Mouse (Mus musculus) left cerebral cortex, adult 18-20 months (tissue): ENCODE data around the gene Elf2. TPM values are rescaled to one million over a fixed set of nuclear protein-coding genes. Genes with fewer than 3 reads are reported as not detected.
"Not testable (repeated sequence)": the region's sequence is repeated elsewhere in the genome, so short reads cannot be mapped to it uniquely, and the experiment has no call there.

Experiments used
- DNase-seq, 2 experiments: peaks; one replicate each; pipeline ENCODE4 v3.0.0; 2021 to 2022; ENCODE audit warnings: low spot score in 2 of 2, mixed read lengths in 1 of 2
- microRNA-seq, 2 experiments: library from miRNA; unstranded; fragments of <30 nt; microRNA quantifications; one replicate each; pipeline ENCODE4 v1.2.0; 2021
- total RNA-seq, 2 experiments: library from RNA; stranded (reverse); gene quantifications; 2 replicates each; pipeline ENCODE4 v1.2.3; 2021

The Elf2 gene
- total RNA-seq, 2 experiments from 2014 or later = 58.3 to 60.2 TPM

DNA sequence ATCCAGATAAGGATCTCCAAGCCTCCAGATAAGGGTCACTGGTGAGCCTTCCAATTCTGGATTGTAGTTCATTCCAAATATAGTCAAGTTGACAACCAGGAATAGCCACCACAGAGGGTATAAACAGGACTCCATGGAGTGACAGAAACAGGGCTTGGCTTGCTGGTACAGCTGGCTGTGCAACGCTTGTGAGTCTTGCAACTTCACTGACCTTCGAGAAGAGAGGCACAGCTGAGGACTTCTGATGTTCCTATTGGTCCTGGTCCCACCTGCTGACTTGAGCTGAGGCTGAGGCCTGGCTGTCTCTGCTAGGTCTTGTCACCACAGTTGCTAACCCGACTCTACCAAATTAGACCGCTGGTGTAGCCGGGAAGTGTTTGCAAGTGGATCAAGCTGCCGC, 122.1 kb downstream of the Elf2 start:
- DNase-seq = not testable (repeated sequence)

- DNase-seq = not testable (repeated sequence)
These were observed 124.1 kb downstream of the Elf2 start for GRCm38 (mm10) chr3:51216351-51216750.

- no peak for DNase-seq
These were observed 124.8 kb downstream of the Elf2 start for GRCm38 (mm10) chr3:51215681-51216080.

- DNase-seq = no peak
These were observed 127.4 kb downstream of the Elf2 start for GRCm38 (mm10) chr3:51213111-51213510.

DNA sequence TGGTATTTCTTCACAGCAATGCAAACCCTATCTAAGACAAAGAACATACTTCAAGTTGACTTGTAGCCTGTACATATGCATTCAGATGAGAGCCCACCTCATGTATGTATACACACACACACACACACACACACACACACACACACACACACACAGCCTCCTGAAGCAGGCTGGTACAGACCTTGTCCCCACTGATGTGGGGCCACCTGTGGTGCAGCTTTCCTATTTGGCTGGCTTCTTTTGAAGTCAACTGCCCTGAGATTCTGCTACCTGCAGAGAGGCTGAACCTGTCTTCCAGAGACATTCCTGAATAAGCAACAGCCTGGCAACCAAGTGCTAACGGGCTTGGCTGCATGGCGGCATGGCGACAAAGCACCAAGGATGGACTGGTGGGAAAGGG, 130.0 kb downstream of the Elf2 start:
- DNase-seq = no peak

DNA sequence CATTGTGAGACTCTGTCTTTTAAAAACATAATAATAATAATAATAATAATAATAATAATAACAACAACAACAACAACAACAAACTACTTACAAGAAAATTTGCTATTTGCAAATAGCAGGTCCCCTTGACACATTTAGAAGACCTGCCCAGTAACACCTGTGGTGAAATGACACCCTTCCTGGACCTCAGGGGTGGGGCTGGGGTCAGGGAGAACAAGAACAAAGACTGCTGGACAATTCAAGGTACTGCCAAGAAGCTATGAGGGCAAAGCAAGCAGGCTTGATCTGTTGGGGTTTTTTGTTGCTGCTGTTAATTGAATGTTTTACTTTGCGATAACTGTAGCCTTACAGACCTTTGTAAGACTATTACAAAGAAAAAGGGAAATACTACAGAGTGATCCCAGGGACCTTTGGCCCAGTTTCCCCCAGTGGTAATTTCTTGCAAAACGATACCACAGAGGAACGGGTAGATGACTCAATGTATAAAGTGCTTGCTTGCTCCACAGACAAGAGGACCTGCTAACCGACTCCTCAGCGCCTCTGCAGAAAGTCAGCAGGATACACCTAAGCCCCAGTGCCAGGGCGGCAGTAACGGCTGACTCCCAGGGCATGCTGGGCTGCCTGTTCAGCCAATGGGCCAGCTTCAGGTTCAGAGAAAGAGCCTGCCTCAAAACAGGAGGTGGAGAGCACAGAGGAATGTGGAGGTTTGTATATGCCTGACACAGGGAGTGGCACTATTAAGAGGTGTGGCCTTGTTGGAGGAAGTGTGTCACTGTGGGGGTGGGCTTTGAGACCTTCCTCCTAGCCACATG, 130.8 kb downstream of the Elf2 start:
- DNase-seq = no peak

- DNase-seq = no peak
These were observed 131.8 kb downstream of the Elf2 start for GRCm38 (mm10) chr3:51208633-51209032.

DNA sequence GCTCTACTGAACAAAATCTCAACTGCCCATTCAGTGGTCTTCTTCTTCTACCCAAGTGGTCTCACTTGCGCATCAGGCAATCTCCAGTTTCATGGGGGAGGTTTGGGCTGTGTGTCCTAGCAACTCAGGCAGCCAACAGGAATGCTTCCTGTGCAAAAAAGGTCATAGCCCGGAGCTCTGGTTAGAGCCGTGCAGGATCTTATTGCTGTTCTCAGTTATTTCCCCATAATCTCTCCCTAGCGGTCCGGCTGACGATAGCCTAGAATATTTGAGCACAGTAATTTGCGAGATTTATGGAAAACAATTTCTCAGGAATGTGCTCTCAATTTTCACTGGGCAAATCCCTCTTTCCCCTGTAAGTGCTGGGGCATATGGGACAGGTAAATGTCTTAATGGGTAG, 133.9 kb downstream of the Elf2 start:
- DNase-seq = no peak

GRCm38 (mm10) chr3:51204897-51205296, 135.6 kb downstream of the Elf2 start:
- DNase-seq = no peak

GRCm38 (mm10) chr3:51204441-51204840, 136.0 kb downstream of the Elf2 start:
- no peak for DNase-seq

DNA sequence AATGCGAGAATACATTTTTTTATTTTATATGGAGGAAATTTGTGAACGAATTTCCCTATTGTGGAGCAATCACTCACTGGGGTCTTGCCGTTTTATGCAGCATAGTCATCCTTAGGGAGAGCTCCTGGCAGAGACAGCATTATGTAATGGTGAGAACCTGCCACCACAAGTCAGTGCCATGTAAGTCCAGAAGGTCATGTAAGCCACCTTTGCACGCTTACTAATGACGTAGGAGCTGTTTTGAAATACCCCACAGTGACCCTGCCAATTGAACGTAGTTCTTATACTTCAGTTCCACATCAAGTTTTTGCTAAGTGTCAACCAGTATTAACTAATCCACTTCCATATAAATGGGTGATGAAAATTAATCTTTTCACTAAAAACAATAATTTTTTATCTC, 136.6 kb downstream of the Elf2 start:
- DNase-seq = no peak

Small RNA genes lying within 50 kb of the gene (microRNA-seq; reads per million reads assigned to microRNA genes)
- gene Gm24282 = 0 reads per million in 2 experiments

Other genes with a start within 250 kb of the Elf2 start
- 10 to 100 TPM; 51.0 to 56.1 TPM for gene Noct, start 116.2 kb downstream of the Elf2 start, total RNA-seq
- not detected for gene Mgarp, start 56.1 kb upstream of the Elf2 start, total RNA-seq
- gene Ndufc1, start 68.3 kb upstream of the Elf2 start, total RNA-seq = 100 to 1,000 TPM; 283 to 337 TPM
- 10 to 100 TPM; 41.6 to 51.3 TPM for gene Naa15, start 74.5 kb upstream of the Elf2 start, total RNA-seq
- gene Rab33b, start 143.3 kb upstream of the Elf2 start, total RNA-seq = 10 to 100 TPM; 18.5 to 20.9 TPM
- 100 to 1,000 TPM; 125 to 129 TPM for gene Setd7, start 220.2 kb upstream of the Elf2 start, total RNA-seq